Mouse (Mus musculus): ENCODE measurements around the gene Epn2.
"Not testable (repeated sequence)": the region's sequence is repeated elsewhere in the genome, so short reads cannot be mapped to it uniquely, and the experiment has no call there.

Gene Epn2

GRCm38 (mm10) chr11:61592061-61592460 lies 12.6 kb upstream of the Epn2 start:
- no peak for DNase-seq (ENCODE audit: low spot score)

GRCm38 (mm10) chr11:61590516-61591213 lies 11.2 kb upstream of the Epn2 start:
- peak; percentile 93 for DNase-seq (ENCODE audit: low spot score)

- no peak for DNase-seq (ENCODE audit: low spot score)
Observed at GRCm38 (mm10) chr11:61585421-61585820, 5.9 kb upstream of the Epn2 start.

- no peak for DNase-seq (ENCODE audit: low spot score)
Observed at GRCm38 (mm10) chr11:61584830-61585229, 5.3 kb upstream of the Epn2 start.

- no peak for DNase-seq (ENCODE audit: low spot score)
Observed at GRCm38 (mm10) chr11:61584096-61584495, 4.6 kb upstream of the Epn2 start.

GRCm38 (mm10) chr11:61582808-61583207 lies 3.3 kb upstream of the Epn2 start:
- DNase-seq (ENCODE audit: low spot score), result not testable (repeated sequence)

GRCm38 (mm10) chr11:61579878-61580381 lies 443 bp upstream of the Epn2 start:
- DNase-seq (ENCODE audit: low spot score), result no peak

GRCm38 (mm10) chr11:61578541-61578982 lies 925 bp downstream of the Epn2 start:
- DNase-seq (ENCODE audit: low spot score), result peak; percentile 40

GRCm38 (mm10) chr11:61577991-61578390 lies 1.5 kb downstream of the Epn2 start:
- DNase-seq (ENCODE audit: low spot score), result no peak

- peak; percentile 39 for DNase-seq (ENCODE audit: low spot score)
Observed at GRCm38 (mm10) chr11:61577349-61577748, 2.1 kb downstream of the Epn2 start.

- DNase-seq (ENCODE audit: low spot score), result no peak
Observed at GRCm38 (mm10) chr11:61573266-61573665, 6.2 kb downstream of the Epn2 start.

- DNase-seq (ENCODE audit: low spot score), result no peak
Observed at GRCm38 (mm10) chr11:61571225-61571624, 8.3 kb downstream of the Epn2 start.

GRCm38 (mm10) chr11:61569671-61570070 lies 9.8 kb downstream of the Epn2 start:
- no peak for DNase-seq (ENCODE audit: low spot score)

GRCm38 (mm10) chr11:61564566-61564965 lies 14.9 kb downstream of the Epn2 start:
- peak; percentile 98 for DNase-seq (ENCODE audit: low spot score)

- DNase-seq (ENCODE audit: low spot score), result peak; percentile 45
Observed at GRCm38 (mm10) chr11:61563939-61564338, 15.5 kb downstream of the Epn2 start.

GRCm38 (mm10) chr11:61562421-61562820 lies 17.1 kb downstream of the Epn2 start:
- peak; percentile 54 for DNase-seq (ENCODE audit: low spot score)

- no peak for DNase-seq (ENCODE audit: low spot score)
Observed at GRCm38 (mm10) chr11:61559572-61559971, 19.9 kb downstream of the Epn2 start.

GRCm38 (mm10) chr11:61553015-61553754 lies 26.3 kb downstream of the Epn2 start:
- DNase-seq (ENCODE audit: low spot score), result peak; percentile 36

- no peak for DNase-seq (ENCODE audit: low spot score)
Observed at GRCm38 (mm10) chr11:61550631-61551030, 28.9 kb downstream of the Epn2 start.

- no peak for DNase-seq (ENCODE audit: low spot score)
Observed at GRCm38 (mm10) chr11:61547710-61548109, 31.8 kb downstream of the Epn2 start.

GRCm38 (mm10) chr11:61546452-61546851 lies 33.0 kb downstream of the Epn2 start:
- no peak for DNase-seq (ENCODE audit: low spot score)

GRCm38 (mm10) chr11:61545586-61545985 lies 33.9 kb downstream of the Epn2 start:
- DNase-seq (ENCODE audit: low spot score), result no peak

GRCm38 (mm10) chr11:61541106-61541505 lies 38.4 kb downstream of the Epn2 start:
- no peak for DNase-seq (ENCODE audit: low spot score)
